Mouse (Mus musculus) ZHBTc4 (cell line): ENCODE results near the gene Tnip2.

Source experiments
- DNase-seq: peaks from one replicate; pipeline ENCODE4 v3.0.0-alpha.2; 2011; ENCODE audit warnings: low read depth, low spot score

Tnip2 gene

GRCm38 (mm10) chr5:34466079-34466478 lies 47.7 kb downstream of the Tnip2 start:
- DNase-seq = peak; percentile 27

GRCm38 (mm10) chr5:34461841-34462240 lies 52.0 kb downstream of the Tnip2 start:
- no peak for DNase-seq

DNA sequence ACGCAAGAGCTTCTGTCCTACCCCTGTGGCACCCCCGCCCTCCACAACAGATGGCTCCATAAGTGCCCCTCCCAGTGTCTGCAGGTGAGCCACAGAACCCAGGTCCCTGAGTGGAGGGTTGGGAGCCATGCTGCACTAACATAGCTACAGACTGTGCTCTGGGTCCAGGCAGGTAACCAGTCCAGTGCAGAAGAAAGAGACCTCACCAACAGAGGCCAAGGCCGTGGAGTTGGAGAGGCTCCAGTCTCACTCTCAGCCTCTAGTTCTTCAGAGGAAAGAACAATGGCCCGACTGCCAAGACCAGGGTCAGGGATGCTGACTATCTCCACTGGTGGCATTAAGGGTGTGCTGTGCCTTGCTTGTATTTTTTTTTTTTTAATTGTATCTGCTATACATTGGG lies 52.5 kb downstream of the Tnip2 start:
- DNase-seq = no peak

- no peak for DNase-seq
Observed at GRCm38 (mm10) chr5:34458994-34459393, 54.8 kb downstream of the Tnip2 start.

DNA sequence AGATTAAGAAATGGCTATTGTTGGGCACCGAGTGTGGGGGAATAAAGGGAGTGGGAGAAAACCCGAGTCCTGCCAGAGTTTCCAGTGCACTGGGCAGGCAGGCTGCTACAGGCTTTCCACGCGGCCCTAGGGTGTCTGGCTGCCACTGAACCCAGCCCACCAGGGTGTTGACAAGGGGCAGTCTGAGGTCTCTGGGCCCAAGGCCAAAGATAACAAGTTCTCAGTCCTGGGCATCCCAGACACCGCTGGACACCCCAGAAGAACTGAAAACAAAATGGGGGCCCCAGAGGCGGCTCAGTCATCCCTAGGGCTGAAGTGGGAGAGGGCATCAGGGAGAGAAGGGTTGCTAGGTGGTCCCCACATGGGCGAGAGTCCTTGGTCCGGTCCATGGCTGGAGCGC lies 67.6 kb downstream of the Tnip2 start:
- DNase-seq = no peak
